Mouse (Mus musculus) layer of hippocampus, adult 8-10 months (tissue): ENCODE measurements at regions not wholly inside any gene's neighbourhood (a gene's known extent, or its start where the extent isn't known, plus 50 kb on each side); places are given as distances from the start of the nearest gene placed in this dataset.

Experiments used
- DNase-seq, 2 experiments: peaks; one replicate each; pipeline ENCODE4 v3.0.0; 2022; ENCODE audit warnings: low spot score in 2 of 2

- no peak for DNase-seq
Observed at GRCm38 (mm10) chr12:26068685-26069008, 346.4 kb downstream of the Rnf144a start.

GRCm38 (mm10) chr12:26067866-26068684 lies 347.0 kb downstream of the Rnf144a start:
- no peak for DNase-seq

- DNase-seq = no peak
Observed at GRCm38 (mm10) chr12:26060378-26060777, 354.7 kb downstream of the Rnf144a start.

- no peak for DNase-seq
Observed at GRCm38 (mm10) chr12:26059090-26059489, 356.0 kb downstream of the Rnf144a start.

- no peak for DNase-seq
Observed at GRCm38 (mm10) chr12:26057491-26058054, 357.5 kb downstream of the Rnf144a start.

GRCm38 (mm10) chr12:26046991-26047390 lies 368.1 kb downstream of the Rnf144a start:
- no peak for DNase-seq

- no peak for DNase-seq
Observed at GRCm38 (mm10) chr12:26045321-26045720, 369.7 kb downstream of the Rnf144a start.

GRCm38 (mm10) chr12:26012951-26013350 lies 402.1 kb downstream of the Rnf144a start:
- DNase-seq = no peak

- no peak for DNase-seq
Observed at GRCm38 (mm10) chr12:25994063-25994462, 421.0 kb downstream of the Rnf144a start.

- peak in 1 of 2 experiments; percentile 10 for DNase-seq
Observed at GRCm38 (mm10) chr12:25991801-25992525, 423.1 kb downstream of the Rnf144a start.

GRCm38 (mm10) chr12:25982545-25982944 lies 432.5 kb downstream of the Rnf144a start:
- no peak for DNase-seq

- no peak for DNase-seq
Observed at GRCm38 (mm10) chr12:25978335-25978734, 436.7 kb downstream of the Rnf144a start.

- no peak for DNase-seq
Observed at GRCm38 (mm10) chr12:25958584-25958983, 456.5 kb downstream of the Rnf144a start.

GRCm38 (mm10) chr12:25957547-25957946 lies 457.5 kb downstream of the Rnf144a start:
- no peak for DNase-seq

GRCm38 (mm10) chr12:25947107-25947506 lies 467.9 kb downstream of the Rnf144a start:
- DNase-seq = no peak

GRCm38 (mm10) chr12:25946121-25946520 lies 468.9 kb downstream of the Rnf144a start:
- DNase-seq = no peak

- no peak for DNase-seq
Observed at GRCm38 (mm10) chr12:25938856-25939255, 476.2 kb downstream of the Rnf144a start.

- no peak for DNase-seq
Observed at GRCm38 (mm10) chr12:25934946-25935345, 480.1 kb downstream of the Rnf144a start.

- DNase-seq = no peak
Observed at GRCm38 (mm10) chr12:25934526-25934925, 480.5 kb downstream of the Rnf144a start.

GRCm38 (mm10) chr12:25926367-25926766 lies 488.7 kb downstream of the Rnf144a start:
- peak; percentile 23 to 55 for DNase-seq

GRCm38 (mm10) chr12:25924526-25924925 lies 490.5 kb downstream of the Rnf144a start:
- DNase-seq = peak; percentile 30 to 38

- DNase-seq = no peak
Observed at GRCm38 (mm10) chr12:25923772-25924171, 491.3 kb downstream of the Rnf144a start.
